Mouse (Mus musculus) neural tube, embryonic 15.5 days (tissue): ENCODE data around the gene Tmem104. TPM values are rescaled to one million over a fixed set of nuclear protein-coding genes. Genes with fewer than 3 reads are reported as not detected.

Experiments used
- ATAC-seq: fragments of 200-750 bp; cut with Nextera tagmentation; 2 replicates; pipeline ENCODE4 v1.8.0; 2017; ENCODE audit warnings: mild to moderate bottlenecking, moderate TSS enrichment, moderate library complexity; ENCODE audit not compliant: low FRiP score
- H3K27ac ChIP-seq: fragments of 300-500 bp; sonication (generic); replicated peaks from 2 replicates; pipeline ENCODE4 v1.5.1; 2015; ENCODE audit warnings: mild to moderate bottlenecking, inconsistent platforms
- H3K27me3 ChIP-seq: fragments of 300-500 bp; sonication (generic); replicated peaks from 2 replicates; pipeline ENCODE4 v1.6.1; 2015; ENCODE audit warnings: inconsistent platforms
- H3K36me3 ChIP-seq: fragments of 300-500 bp; sonication (generic); 2 replicates; pipeline ENCODE4 v1.6.1; 2015; ENCODE audit warnings: inconsistent platforms
- H3K4me1 ChIP-seq: fragments of 300-500 bp; sonication (generic); 2 replicates; pipeline ENCODE4 v1.6.1; 2015; ENCODE audit warnings: inconsistent platforms
- H3K4me2 ChIP-seq: fragments of 300-500 bp; sonication (generic); 2 replicates; pipeline ENCODE4 v1.6.1; 2015; ENCODE audit warnings: inconsistent platforms, mild to moderate bottlenecking, moderate library complexity
- H3K4me3 ChIP-seq: fragments of 300-500 bp; sonication (generic); replicated peaks from 2 replicates; pipeline ENCODE4 v1.5.1; 2015; ENCODE audit warnings: mild to moderate bottlenecking, inconsistent platforms
- H3K9ac ChIP-seq: fragments of 300-500 bp; sonication (generic); replicated peaks from 2 replicates; pipeline ENCODE4 v1.6.1; 2015; ENCODE audit warnings: mild to moderate bottlenecking, inconsistent platforms
- H3K9me3 ChIP-seq: fragments of 300-500 bp; sonication (generic); replicated peaks from 2 replicates; pipeline ENCODE4 v1.6.1; 2016; ENCODE audit warnings: inconsistent platforms
- WGBS: fragments of 180-500 bp; shearing (Covaris S2); methylation state at CpG from one replicate; pipeline ENCODE4 v1.1.7; 2015; ENCODE audit warnings: mixed read lengths; 5-methylcytosine and 5-hydroxymethylcytosine counted together
- polyA plus RNA-seq: library from polyadenylated mRNA; unstranded; fragments of >200 nt; fragmentation: Nextera tagmentation; extraction: Ambion mirVana; gene quantifications from 2 replicates; pipeline ENCODE4 v1.2.1, GENCODE M21; 2015

The Tmem104 gene
- polyA plus RNA-seq, 1 experiment from 2014 or later = 11.7 TPM

DNA sequence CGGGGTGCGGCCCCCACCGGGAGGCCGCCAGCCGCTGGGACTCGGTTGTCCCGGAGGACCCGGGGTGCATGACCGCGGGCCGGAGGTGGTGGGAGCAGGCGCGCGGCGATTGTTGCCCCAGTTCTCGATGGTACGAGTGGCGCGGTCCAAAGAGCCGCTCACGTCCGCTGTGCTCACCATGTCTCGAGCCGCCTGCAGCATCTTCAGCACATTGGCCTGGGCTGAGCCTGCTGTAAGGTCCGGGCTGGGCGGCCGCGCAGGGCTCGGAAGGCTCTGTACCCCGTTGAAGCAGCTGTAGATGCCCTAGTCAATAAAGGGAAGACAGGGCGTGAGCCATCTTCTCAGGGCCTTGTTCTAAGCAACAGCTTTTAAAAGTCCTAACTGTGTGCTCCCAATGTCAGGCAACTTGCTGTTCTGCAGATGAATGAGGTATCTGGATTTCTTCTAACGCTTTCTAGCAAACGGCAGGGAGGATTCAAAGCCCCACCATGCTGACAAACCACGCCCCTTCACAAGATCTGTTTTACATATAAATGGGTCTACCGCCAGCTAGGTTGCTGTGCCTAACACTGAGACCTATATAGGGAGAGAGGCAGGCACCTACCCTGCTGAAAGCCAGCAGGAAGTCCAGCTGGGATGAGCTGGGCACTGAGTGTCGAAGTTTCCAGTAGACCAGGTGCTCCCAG lies 63.3 kb downstream of the Tmem104 start:
- Histone ChIP-seq H3K27ac (no peak overlapping the region), H3K4me3 (peak overlapping the region; percentile 48), H3K9me3 (no peaks in the 10 kb centered on the region), H3K4me2 (peak overlapping the region; percentile 95), H3K36me3 (no peaks in the 10 kb centered on the region), H3K9ac (peak overlapping the region; percentile 49), H3K27me3 (peaks cover 77% of the 10 kb centered on the region), H3K4me1 (peaks cover 35% of the 10 kb centered on the region)
- 1% methylated on average over 36 of the region's 36 CpGs for WGBS
- no peak for ATAC-seq

DNA sequence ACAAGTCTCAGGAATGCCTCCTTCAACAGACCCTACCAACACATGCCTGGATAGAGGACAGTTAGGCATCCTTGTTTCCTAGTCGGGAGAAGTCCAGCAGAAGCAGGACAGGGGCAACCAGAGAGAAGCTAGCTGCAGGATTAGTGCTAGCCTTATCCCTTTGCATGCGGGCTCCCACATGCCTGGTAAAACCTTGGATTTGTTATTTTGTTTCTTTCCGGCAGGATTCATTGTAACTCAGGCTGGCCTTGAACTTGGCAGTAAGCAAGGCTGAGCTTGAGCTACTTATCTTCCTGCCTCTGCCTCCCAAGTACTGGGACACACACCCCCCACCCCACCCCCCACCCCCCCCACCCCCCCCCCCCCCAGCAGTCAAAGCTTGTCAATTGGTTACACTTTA lies 64.0 kb downstream of the Tmem104 start:
- Histone ChIP-seq H3K4me1 (peaks cover 29% of the 10 kb centered on the region), H3K9me3 (no peaks in the 10 kb centered on the region), H3K9ac (no peak overlapping the region), H3K4me3 (no peak overlapping the region), H3K27ac (no peak overlapping the region), H3K27me3 (peaks cover 78% of the 10 kb centered on the region), H3K36me3 (no peaks in the 10 kb centered on the region), H3K4me2 (no peak overlapping the region)
- 59% methylated on average over 3 of the region's 3 CpGs for WGBS
- ATAC-seq = no peak

DNA sequence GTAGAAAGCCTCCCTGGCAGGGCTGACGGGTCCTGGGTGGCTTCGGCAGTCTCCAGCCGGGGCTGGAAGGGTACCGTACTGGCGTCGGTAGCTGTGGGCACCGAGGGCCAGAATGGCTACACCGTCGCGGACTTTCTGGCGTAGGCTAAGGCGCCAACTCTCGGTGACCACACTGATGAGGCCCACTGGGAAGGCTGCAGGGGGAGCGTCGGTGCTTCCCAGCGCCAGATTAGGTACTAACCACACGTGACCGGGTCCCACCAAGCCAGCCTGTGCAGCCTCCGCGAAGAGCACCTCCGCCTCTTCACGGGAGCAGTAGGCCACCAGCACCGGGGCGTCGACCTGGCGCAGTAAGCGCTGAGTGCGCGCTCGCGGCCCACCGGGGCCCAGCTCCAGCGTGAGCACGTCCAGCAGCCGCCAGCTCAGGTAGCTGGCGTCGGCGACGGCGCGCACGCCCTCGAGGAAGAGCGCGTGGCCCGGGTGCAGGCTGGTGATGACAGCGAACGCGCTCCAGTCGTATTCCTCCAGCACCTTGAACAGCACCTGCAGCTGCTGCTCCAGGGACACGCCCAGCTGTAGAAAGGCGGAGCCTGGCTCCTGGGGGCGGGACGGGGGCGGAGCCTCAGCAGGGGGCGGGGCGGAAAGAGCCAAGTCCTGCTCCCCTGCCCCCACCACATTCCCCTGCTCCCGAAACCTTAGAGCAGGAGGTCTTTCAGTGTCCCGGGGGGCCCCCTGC lies 70.7 kb downstream of the Tmem104 start:
- WGBS = 14% methylated on average over 59 of the region's 59 CpGs
- Histone ChIP-seq H3K9me3 (no peaks in the 10 kb centered on the region), H3K4me1 (peaks cover 6% of the 10 kb centered on the region), H3K27ac (no peak overlapping the region), H3K36me3 (no peaks in the 10 kb centered on the region), H3K27me3 (peaks cover 87% of the 10 kb centered on the region), H3K4me3 (peak overlapping the region; percentile 28), H3K9ac (no peak overlapping the region), H3K4me2 (peak overlapping the region; percentile 46)
- no peak for ATAC-seq

DNA sequence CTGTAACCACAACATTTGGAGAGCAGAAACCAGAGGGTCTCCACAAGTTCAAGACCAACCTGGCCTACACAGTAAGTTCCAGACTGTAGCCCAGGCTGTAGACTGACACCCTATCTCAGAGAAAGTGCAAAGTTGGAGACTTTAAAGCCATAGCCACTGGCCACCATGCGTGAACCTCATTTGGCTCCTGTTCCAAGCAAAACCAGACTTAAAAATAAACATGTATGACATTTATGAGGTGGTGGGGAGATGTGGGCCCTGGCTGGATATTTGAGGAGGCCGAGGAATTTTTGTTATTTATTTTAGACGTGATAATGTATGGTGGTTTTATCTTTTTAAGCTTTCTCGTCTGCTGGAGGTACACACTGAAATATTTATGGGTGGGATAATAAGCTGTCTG lies 71.8 kb downstream of the Tmem104 start:
- H3K27me3 ChIP-seq = peaks cover 95% of the 10 kb centered on the region
- H3K4me1 ChIP-seq = peaks cover 6% of the 10 kb centered on the region
- H3K36me3 ChIP-seq = no peaks in the 10 kb centered on the region
- no peak overlapping the region for H3K4me3 ChIP-seq
- no peak overlapping the region for H3K27ac ChIP-seq
- no peak overlapping the region for H3K4me2 ChIP-seq
- 77% methylated on average over 4 of the region's 4 CpGs for WGBS
- H3K9ac ChIP-seq = no peak overlapping the region
- H3K9me3 ChIP-seq = no peaks in the 10 kb centered on the region
- no peak for ATAC-seq

DNA sequence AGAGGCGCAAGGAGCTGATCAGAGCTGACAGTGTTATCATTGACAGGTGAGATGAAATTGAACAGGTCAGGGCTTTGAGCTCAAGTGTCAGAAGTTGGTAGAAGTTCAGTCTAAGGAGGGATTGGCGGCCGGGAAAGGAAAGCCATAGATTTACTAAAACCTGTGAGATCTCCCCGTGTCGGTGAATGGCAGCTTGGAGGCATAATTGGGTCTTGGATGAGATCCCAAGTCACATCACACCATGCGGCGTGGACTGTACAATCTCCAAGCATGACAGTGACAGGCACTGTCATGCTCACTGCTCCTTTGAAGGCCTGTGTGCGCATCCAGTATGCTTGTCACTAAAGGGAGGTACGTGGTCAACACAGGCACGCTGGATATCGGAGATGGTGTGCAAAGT lies 75.7 kb downstream of the Tmem104 start:
- Histone ChIP-seq H3K9me3 (no peaks in the 10 kb centered on the region), H3K4me1 (peaks cover 30% of the 10 kb centered on the region), H3K9ac (no peak overlapping the region), H3K4me2 (no peak overlapping the region), H3K36me3 (peaks cover 1% of the 10 kb centered on the region; the same call in 1 of the 2 replicates), H3K4me3 (no peak overlapping the region), H3K27me3 (peaks cover 100% of the 10 kb centered on the region), H3K27ac (no peak overlapping the region)
- ATAC-seq = no peak
- 86% methylated on average over 11 of the region's 11 CpGs for WGBS

DNA sequence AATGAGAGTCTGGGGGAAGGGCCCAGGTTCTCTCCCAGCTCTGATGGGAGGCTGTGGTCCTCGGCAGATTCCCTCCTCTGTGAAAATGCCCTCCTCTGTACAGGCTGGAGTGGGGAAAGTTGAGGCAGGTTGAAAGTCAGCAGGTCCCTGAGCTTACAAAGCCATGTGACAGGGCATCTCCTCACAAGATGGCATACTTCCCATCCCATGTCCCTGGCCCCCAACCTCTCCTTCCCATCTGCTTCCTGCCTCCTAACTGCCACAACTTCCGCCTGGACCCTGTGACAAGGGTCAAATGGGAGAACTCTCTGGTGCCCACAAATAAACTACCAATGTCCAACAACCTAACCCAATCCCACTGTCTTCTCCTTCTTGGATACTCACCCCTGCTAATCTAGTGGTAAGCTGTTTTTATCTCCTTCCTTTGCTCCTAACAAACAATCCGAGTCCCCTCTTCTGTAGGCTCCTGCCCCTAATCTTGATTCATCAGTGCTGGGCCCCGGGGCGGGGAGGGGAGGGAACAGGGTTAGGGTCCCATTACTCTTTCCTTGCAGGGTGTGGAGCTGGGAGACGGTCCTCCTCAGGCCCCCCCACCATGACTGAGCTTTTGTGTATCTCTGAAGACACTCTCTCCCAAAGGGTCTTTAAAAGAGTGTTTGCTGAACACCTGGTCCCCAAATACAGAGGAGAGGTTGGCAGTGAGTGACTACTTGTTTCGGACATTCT lies 77.0 kb downstream of the Tmem104 start:
- no peak for ATAC-seq
- Histone ChIP-seq H3K4me2 (no peak overlapping the region), H3K36me3 (peaks cover 15% of the 10 kb centered on the region), H3K4me3 (no peak overlapping the region), H3K4me1 (peaks cover 26% of the 10 kb centered on the region), H3K27ac (no peak overlapping the region), H3K27me3 (peaks cover 100% of the 10 kb centered on the region), H3K9ac (no peak overlapping the region), H3K9me3 (no peaks in the 10 kb centered on the region)
- 70% methylated on average over 7 of the region's 7 CpGs for WGBS

DNA sequence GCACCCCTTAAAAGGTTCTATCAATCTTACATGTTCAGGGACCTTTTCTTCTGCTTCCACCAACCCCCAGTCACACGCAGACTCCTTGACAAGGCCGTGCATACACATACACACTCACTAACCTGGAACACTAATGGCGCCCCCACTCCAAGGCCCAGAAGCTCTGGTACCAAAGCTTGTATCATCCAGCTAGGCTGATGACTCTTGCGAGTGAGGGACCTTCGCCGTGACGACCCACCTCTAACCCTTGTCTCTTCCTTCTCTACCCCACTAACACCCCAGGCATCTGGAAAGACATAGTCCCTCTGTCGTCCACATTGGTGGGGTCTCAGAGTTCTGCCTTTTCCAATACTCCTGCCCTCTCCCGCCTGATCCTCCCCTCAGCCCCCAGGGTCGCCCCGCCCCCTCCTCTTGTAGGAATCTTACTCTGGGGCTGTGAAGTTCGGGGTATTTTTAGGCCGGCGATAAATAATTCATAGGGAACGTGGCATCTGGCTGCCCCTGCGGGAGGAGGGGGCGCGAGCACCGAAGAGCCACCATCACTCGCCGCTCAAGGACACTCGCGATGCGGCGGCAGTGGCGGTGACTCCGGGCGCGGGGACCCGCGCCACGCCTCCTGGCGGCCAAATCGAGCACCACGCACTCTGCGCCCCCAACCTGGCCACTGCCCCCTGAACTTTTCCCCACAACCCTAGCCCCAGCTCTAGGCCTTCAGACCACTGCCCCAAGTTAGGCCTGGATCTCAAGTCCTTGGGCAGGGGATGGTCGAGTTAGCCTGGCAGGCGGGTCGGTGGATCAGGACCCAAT lies 77.8 kb downstream of the Tmem104 start:
- H3K27ac ChIP-seq = no peak overlapping the region
- 6% methylated on average over 39 of the region's 39 CpGs for WGBS
- peaks cover 17% of the 10 kb centered on the region for H3K36me3 ChIP-seq
- H3K9me3 ChIP-seq = no peaks in the 10 kb centered on the region
- peak overlapping the region; percentile 53 for H3K4me2 ChIP-seq
- ATAC-seq = 0 out of 2 replicates have a peak, but pooled peaks have one; percentile 32
- peaks cover 97% of the 10 kb centered on the region for H3K27me3 ChIP-seq
- peak overlapping the region; percentile 27 for H3K4me3 ChIP-seq
- peaks cover 26% of the 10 kb centered on the region for H3K4me1 ChIP-seq
- H3K9ac ChIP-seq = no peak overlapping the region

DNA sequence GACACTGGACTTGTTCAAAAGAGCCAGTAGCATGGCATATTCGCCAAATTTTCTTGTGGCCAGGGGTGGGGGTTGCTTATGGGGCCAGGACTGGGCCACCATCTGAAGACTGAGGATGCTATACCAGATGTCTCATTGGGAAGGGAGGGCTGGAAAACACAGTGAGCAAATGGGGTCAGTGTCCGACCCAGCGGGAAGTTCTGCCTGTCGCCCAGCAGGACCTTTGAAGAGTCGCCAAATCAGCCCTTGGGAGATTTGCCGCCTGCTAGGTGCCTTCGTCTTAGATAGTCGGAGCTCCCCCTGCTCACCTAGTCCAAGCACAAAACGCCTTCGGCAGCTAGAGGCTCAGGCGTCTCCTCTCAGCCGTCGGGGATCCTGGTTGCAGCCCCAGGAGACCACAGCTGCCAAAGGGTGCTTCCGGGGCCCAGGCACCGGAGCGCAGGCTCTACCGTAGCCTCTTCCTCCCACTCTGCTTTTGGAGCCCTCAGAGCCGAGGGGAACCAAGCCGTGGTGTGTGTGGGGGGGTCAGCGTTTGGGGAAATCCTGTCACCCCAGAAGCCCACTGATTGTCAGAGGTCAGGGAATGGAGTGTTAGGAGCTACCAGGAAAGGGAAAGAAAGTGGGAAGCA lies 78.6 kb downstream of the Tmem104 start:
- ATAC-seq = no peak
- H3K4me2 ChIP-seq = peak overlapping the region; percentile 53; the same call in 1 of the 2 replicates
- WGBS = 4% methylated on average over 20 of the region's 20 CpGs
- peaks cover 17% of the 10 kb centered on the region for H3K36me3 ChIP-seq
- H3K4me3 ChIP-seq = peak overlapping the region; percentile 34; the same call in 1 of the 2 replicates
- peaks cover 89% of the 10 kb centered on the region for H3K27me3 ChIP-seq
- H3K27ac ChIP-seq = no peak overlapping the region
- H3K9me3 ChIP-seq = no peaks in the 10 kb centered on the region
- H3K9ac ChIP-seq = no peak overlapping the region
- H3K4me1 ChIP-seq = peaks cover 26% of the 10 kb centered on the region

DNA sequence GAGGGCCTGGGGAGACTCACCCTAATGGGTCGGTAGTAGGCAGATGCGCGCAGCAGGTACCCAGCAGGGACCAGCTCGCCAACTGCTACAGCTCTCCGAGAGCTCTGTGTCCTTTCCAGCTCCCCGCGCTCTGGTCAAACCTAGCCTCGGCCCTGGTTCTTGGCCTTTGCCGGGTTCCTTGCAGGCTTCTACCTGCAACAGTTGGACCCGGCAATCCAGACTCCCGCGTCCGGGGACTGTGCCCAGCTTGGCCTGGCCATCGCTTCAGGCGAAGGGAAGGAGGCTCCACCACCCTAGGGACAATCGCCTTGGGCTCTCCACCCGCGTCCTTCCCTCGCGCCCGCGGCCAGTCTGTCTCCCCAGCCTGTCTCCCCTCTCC lies 79.1 kb downstream of the Tmem104 start:
- Histone ChIP-seq H3K27ac (no peak overlapping the region), H3K4me3 (peak overlapping the region; percentile 34), H3K27me3 (peaks cover 84% of the 10 kb centered on the region), H3K4me2 (peak overlapping the region; percentile 64), H3K36me3 (peaks cover 17% of the 10 kb centered on the region), H3K9ac (no peak overlapping the region), H3K9me3 (no peaks in the 10 kb centered on the region), H3K4me1 (peaks cover 26% of the 10 kb centered on the region)
- no peak for ATAC-seq
- 2% methylated on average over 22 of the region's 22 CpGs for WGBS

DNA sequence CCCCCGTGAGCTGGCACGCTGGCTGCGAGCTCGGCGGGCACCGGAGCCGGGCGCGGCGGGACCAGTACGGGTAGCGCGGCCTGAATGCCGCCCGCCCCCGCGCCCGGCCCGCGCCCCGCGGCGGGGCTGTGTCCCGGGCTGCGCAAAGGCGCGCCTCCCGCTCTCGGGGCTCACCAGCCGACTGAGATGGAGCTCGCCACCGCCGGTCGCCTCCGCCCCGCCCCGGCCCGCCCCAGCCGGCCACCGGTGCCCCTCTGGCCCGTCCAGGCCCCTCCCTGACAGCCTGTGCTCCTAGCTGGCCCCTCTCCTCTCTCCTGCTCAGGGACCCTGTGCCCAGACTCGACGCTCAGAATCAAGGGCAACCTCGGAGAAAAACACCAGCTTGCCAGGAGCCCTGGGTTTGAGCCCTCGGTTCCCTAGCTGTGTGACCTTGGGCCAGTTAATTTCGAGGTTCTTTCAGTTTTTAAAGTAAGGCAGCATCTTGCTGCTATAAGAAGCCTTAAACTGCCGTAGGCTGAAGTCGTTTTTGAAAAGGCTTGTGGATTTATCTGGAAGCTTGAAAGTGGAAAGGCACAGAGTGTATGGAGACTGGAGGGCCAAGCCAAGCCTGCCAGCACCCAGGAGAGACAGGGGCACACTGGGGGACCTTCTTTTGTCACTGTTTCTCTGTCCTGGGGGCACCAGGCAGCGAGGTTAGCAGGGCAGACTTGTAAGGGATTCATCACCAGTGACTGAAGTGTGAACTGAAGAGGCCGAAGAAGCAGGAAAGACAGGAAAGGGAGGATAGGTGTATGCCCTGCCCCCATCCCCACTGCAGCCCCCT lies 80.0 kb downstream of the Tmem104 start, which contains the start of gene Grin2c:
Gene Grin2c (minus strand): TSS at position 183 of the 823 bp plus-strand sequence.
- Histone ChIP-seq H3K36me3 (peaks cover 21% of the 10 kb centered on the region), H3K27me3 (peaks cover 75% of the 10 kb centered on the region), H3K4me2 (peak within 1 kb of the TSS; percentile 64), H3K4me1 (peaks cover 26% of the 10 kb centered on the region), H3K4me3 (peak within 1 kb of the TSS; percentile 34), H3K27ac (no peak within 1 kb of the TSS), H3K9ac (peak within 1 kb of the TSS; percentile 34), H3K9me3 (no peaks in the 10 kb centered on the region)
- 8% methylated on average over 43 of the region's 50 CpGs for WGBS
- ATAC-seq = no peak
